Mouse (Mus musculus) heart, adult 2 months (tissue): ENCODE results near the gene Ndfip2. TPM values are rescaled to one million over a fixed set of nuclear protein-coding genes. Genes with fewer than 3 reads are reported as not detected.
A peak's percentile ranks its signal among the peaks of the same experiment; 100 is the strongest.

ENCODE experiments used
- DNase-seq, 2 experiments: peaks; one replicate each; pipeline ENCODE4 v3.0.0; 2021
- H3K27ac ChIP-seq: fragments of 200-600 bp; 2 replicates; pipeline ENCODE4 v1.8.1; 2022
- H3K27me3 ChIP-seq: fragments of 200-500 bp; 2 replicates; pipeline ENCODE4 v1.6.1; 2012; ENCODE audit warnings: mild to moderate bottlenecking, low read length, inconsistent platforms, mixed read lengths; ENCODE audit not compliant: control insufficient read depth, insufficient read depth
- H3K36me3 ChIP-seq: fragments of 200-500 bp; 2 replicates; pipeline ENCODE4 v1.6.1; 2012; ENCODE audit warnings: low read length, inconsistent platforms; ENCODE audit not compliant: control insufficient read depth, insufficient read depth
- H3K4me1 ChIP-seq: fragments of 200-500 bp; 2 replicates; pipeline ENCODE4 v1.6.1; 2011; ENCODE audit warnings: low read length; ENCODE audit not compliant: control insufficient read depth, insufficient read depth
- H3K4me3 ChIP-seq: fragments of 200-600 bp; 2 replicates; pipeline ENCODE4 v1.8.1; 2022
- H3K79me2 ChIP-seq: fragments of 200-500 bp; replicated peaks from 2 replicates; pipeline ENCODE4 v1.6.1; 2012; ENCODE audit warnings: mild to moderate bottlenecking, inconsistent platforms, low read length, moderate library complexity, mixed read lengths; ENCODE audit not compliant: control insufficient read depth, insufficient read depth
- H3K9ac ChIP-seq: fragments of 200-500 bp; 2 replicates; pipeline ENCODE4 v1.6.1; 2012; ENCODE audit warnings: low read depth, mild to moderate bottlenecking, control low read depth, inconsistent platforms, low read length, mixed read lengths
- CTCF ChIP-seq: fragments of 200-600 bp; IDR thresholded peaks from 2 replicates; pipeline ENCODE4 v1.8.1; 2022; ENCODE audit warnings: antibody characterized with exemption, mild to moderate bottlenecking, moderate library complexity
- EP300 ChIP-seq: fragments of 200-500 bp; IDR thresholded peaks from 2 replicates; pipeline ENCODE4 v1.6.1; 2011; ENCODE audit warnings: low read depth, low read length, control low read depth; ENCODE audit not compliant: insufficient read depth
- POLR2A ChIP-seq: fragments of 200-500 bp; IDR thresholded peaks from 2 replicates; pipeline ENCODE4 v1.6.1; 2011; ENCODE audit warnings: mild to moderate bottlenecking, low read depth, low read length, control low read depth; ENCODE audit not compliant: insufficient read depth
- WGBS: fragments of 180-500 bp; shearing (Covaris S2); methylation state at CpG from one replicate; pipeline ENCODE4 v1.1.7; 2018; 5-methylcytosine and 5-hydroxymethylcytosine counted together
- intact Hi-C: fragments of 180-260 bp; cut with DNase I; formaldehyde crosslinking; loops from one replicate; pipeline ENCODE4 v1.15.1; 2025
- polyA plus RNA-seq: library from polyadenylated mRNA; depleted of rRNA; stranded (reverse); fragments of >200 nt; gene quantifications from 2 replicates; pipeline ENCODE4 v1.2.3, GENCODE M21; 2012; rRNA removed
- total RNA-seq, 2 experiments: library from RNA; stranded (reverse); gene quantifications; 2 replicates each; pipeline ENCODE4 v1.2.3; 2021

Ndfip2 gene
- total and polyA plus RNA-seq, 3 experiments = 15.6 to 19.3 (median 17.6) TPM

- DNase-seq = no peak
- Histone ChIP-seq H3K9ac (no peak overlapping the region), H3K27me3 (no peaks in the 10 kb centered on the region), H3K27ac (no peak overlapping the region), H3K36me3 (no peaks in the 10 kb centered on the region), H3K4me3 (no peak overlapping the region), H3K4me1 (no peaks in the 10 kb centered on the region), H3K79me2 (no peaks in the 10 kb centered on the region)
- intact Hi-C loops = no loop called here
- TF ChIP-seq POLR2A = no peak
- TF ChIP-seq CTCF = no peak
- no peak for TF ChIP-seq EP300
- 94% methylated on average over 5 of the region's 5 CpGs for WGBS
Measured at GRCm38 (mm10) chr14:105322829-105323228, 64.5 kb downstream of the Ndfip2 start.

DNA sequence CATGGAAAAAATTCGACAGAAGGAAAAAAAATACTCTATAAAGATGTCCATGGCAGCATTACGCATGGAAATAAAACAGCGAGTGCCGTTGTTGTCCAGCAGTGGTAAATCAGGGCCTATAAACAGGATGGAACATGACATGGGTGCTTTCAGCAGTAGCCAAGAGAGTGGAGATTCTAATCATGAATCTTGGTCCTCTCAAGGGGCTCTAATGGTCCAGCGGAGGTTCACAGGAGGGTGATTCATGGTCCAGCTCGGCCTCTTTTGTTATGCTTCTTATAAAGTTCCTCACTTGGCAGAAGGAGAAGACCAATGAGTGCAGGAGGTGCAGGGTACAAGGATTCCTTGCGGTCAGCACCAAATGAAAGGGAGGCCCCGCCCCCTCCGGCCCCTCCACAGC, 65.1 kb downstream of the Ndfip2 start:
- H3K4me1 ChIP-seq = no peaks in the 10 kb centered on the region; the same call in 1 of the 2 replicates
- intact Hi-C loops = no loop called here
- H3K4me3 ChIP-seq = no peak overlapping the region
- WGBS = 93% methylated on average over 9 of the region's 9 CpGs
- no peaks in the 10 kb centered on the region for H3K27me3 ChIP-seq
- no peak overlapping the region for H3K9ac ChIP-seq
- H3K27ac ChIP-seq = no peak overlapping the region
- TF ChIP-seq CTCF (no peak), POLR2A (no peak), EP300 (no peak)
- H3K79me2 ChIP-seq = no peaks in the 10 kb centered on the region
- no peak for DNase-seq
- no peaks in the 10 kb centered on the region for H3K36me3 ChIP-seq

GRCm38 (mm10) chr14:105328397-105329302, 70.3 kb downstream of the Ndfip2 start:
- TF ChIP-seq EP300 (peak; percentile 96), CTCF (no peak), POLR2A (peak; percentile 68)
- Histone ChIP-seq H3K79me2 (no peaks in the 10 kb centered on the region), H3K4me1 (peaks cover 3% of the 10 kb centered on the region), H3K27ac (peak overlapping the region; percentile 88), H3K9ac (peak overlapping the region; percentile 81), H3K27me3 (no peaks in the 10 kb centered on the region), H3K4me3 (peak overlapping the region; percentile 55), H3K36me3 (no peaks in the 10 kb centered on the region)
- 1% methylated on average over 13 of the region's 13 CpGs for WGBS
- intact Hi-C loops = loop anchor here (5.0 kb wide), 1 partner anchor 569 kb away; the partner anchor contains the start of gene Spry2
- DNase-seq = peak; percentile 79 to 88

GRCm38 (mm10) chr14:105333475-105334094, 75.2 kb downstream of the Ndfip2 start:
- H3K27ac ChIP-seq = no peak overlapping the region
- no peaks in the 10 kb centered on the region for H3K36me3 ChIP-seq
- intact Hi-C loops = no loop called here
- H3K4me3 ChIP-seq = no peak overlapping the region
- no peaks in the 10 kb centered on the region for H3K27me3 ChIP-seq
- H3K9ac ChIP-seq = no peak overlapping the region
- no peaks in the 10 kb centered on the region for H3K79me2 ChIP-seq
- TF ChIP-seq EP300 (no peak), POLR2A (no peak), CTCF (no peak)
- peaks cover 3% of the 10 kb centered on the region for H3K4me1 ChIP-seq
- WGBS = 72% methylated on average over 16 of the region's 16 CpGs
- DNase-seq = no peak

DNA sequence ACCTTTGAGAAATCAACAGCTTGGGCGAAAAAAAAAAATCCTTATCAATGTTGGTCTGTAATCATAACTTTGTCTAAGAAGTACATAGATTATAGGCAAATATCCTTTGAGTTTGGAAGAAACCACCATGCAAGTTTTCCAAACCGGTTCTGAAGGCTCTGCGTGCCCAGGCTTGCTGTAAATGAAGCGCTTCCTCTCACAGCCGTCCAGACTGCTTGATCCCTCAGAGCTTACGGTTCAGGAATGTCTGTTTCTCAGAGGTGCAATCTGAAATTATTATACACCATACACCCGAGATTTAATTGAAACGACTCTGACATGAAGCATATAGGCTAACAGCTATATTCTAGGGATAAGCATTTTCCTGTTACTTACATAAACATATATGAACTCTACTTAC, 83.4 kb downstream of the Ndfip2 start:
- intact Hi-C loops = no loop called here
- H3K36me3 ChIP-seq = no peaks in the 10 kb centered on the region
- no peak overlapping the region for H3K27ac ChIP-seq
- H3K79me2 ChIP-seq = no peaks in the 10 kb centered on the region
- H3K4me1 ChIP-seq = no peaks in the 10 kb centered on the region
- H3K4me3 ChIP-seq = no peak overlapping the region
- H3K9ac ChIP-seq = no peak overlapping the region
- no peaks in the 10 kb centered on the region for H3K27me3 ChIP-seq
- TF ChIP-seq CTCF = no peak
- TF ChIP-seq EP300 = no peak
- no peak for TF ChIP-seq POLR2A
- DNase-seq = no peak
- WGBS = 69% methylated on average over 8 of the region's 8 CpGs

DNA sequence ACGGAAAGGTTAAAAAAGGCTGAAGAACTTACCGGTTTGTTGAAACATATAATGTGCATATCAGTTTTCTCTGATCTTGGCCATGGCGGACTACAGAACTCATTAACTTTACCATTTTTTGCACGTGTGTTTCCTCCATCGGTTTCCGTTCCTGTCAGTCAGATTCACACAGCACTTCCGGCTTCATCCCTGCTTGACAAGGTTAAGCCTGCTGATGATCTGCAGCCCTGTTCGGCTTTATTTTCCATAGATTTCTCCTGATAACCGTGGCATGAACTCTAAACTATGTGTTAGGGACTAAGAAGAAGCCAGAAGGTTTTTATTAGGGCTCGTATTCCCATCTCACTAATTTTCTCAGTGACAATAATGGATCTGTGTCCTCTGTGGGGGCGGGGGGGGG, 95.7 kb downstream of the Ndfip2 start:
- Histone ChIP-seq H3K27ac (no peak overlapping the region), H3K79me2 (no peaks in the 10 kb centered on the region), H3K4me3 (no peak overlapping the region), H3K4me1 (peaks cover 1% of the 10 kb centered on the region; the same call in 1 of the 2 replicates), H3K9ac (no peak overlapping the region), H3K36me3 (no peaks in the 10 kb centered on the region), H3K27me3 (no peaks in the 10 kb centered on the region)
- DNase-seq = no peak
- WGBS = 53% methylated on average over 11 of the region's 11 CpGs
- intact Hi-C loops = no loop called here
- no peak for TF ChIP-seq EP300
- TF ChIP-seq POLR2A = no peak
- TF ChIP-seq CTCF = no peak

Other genes with a start within 250 kb of the Ndfip2 start
- gene Rbm26, start 81.2 kb upstream of the Ndfip2 start, total RNA-seq = 10 to 100 TPM; 18.6 to 19.0 TPM
- gene Rbm26, start 81.2 kb upstream of the Ndfip2 start, polyA plus RNA-seq = 6.9 and 9.8 TPM in 2 replicates